Mouse (Mus musculus) heart, embryonic 16.5 days (tissue): ENCODE results near the gene Adcy9. TPM values are rescaled to one million over a fixed set of nuclear protein-coding genes. Genes with fewer than 3 reads are reported as not detected.

Experiments used
- ATAC-seq: fragments of 200-750 bp; cut with Nextera tagmentation; replicated peaks from 2 replicates; pipeline ENCODE4 v1.8.0; 2017; ENCODE audit warnings: moderate number of reproducible peaks; ENCODE audit not compliant: insufficient read depth, low FRiP score; ENCODE audit errors: extremely low read depth
- H3K27ac ChIP-seq: fragments of 300-500 bp; sonication (generic); 2 replicates; pipeline ENCODE4 v1.5.1; 2014; ENCODE audit warnings: mild to moderate bottlenecking, low read length, control low read depth, moderate library complexity
- H3K27me3 ChIP-seq: fragments of 300-500 bp; sonication (generic); 2 replicates; pipeline ENCODE4 v1.6.1; 2014; ENCODE audit warnings: low read length, mixed read lengths; ENCODE audit not compliant: control insufficient read depth, insufficient read depth
- H3K36me3 ChIP-seq: fragments of 300-500 bp; sonication (generic); 2 replicates; pipeline ENCODE4 v1.6.1; 2014; ENCODE audit not compliant: control insufficient read depth, insufficient read depth
- H3K4me1 ChIP-seq: fragments of 300-500 bp; sonication (generic); 2 replicates; pipeline ENCODE4 v1.6.1; 2014; ENCODE audit warnings: low read length, mixed read lengths; ENCODE audit not compliant: control insufficient read depth, insufficient read depth
- H3K4me2 ChIP-seq: fragments of 300-500 bp; sonication (generic); 2 replicates; pipeline ENCODE4 v1.6.1; 2014; ENCODE audit warnings: low read depth, mild to moderate bottlenecking, control low read depth, low read length
- H3K4me3 ChIP-seq: fragments of 300-500 bp; sonication (generic); 2 replicates; pipeline ENCODE4 v1.5.1; 2014; ENCODE audit warnings: mild to moderate bottlenecking, control low read depth, low read length
- H3K9ac ChIP-seq: fragments of 300-500 bp; sonication (generic); 2 replicates; pipeline ENCODE4 v1.6.1; 2014; ENCODE audit warnings: low read length, control low read depth
- H3K9me3 ChIP-seq: fragments of 300-500 bp; sonication (generic); replicated peaks from 2 replicates; pipeline ENCODE4 v1.6.1; 2016; ENCODE audit warnings: low read length; ENCODE audit not compliant: control insufficient read depth
- WGBS: fragments of 180-500 bp; shearing (Covaris S2); extraction: QIAGEN DNeasy Blood & Tissue Kit; methylation state at CpG from one replicate; pipeline ENCODE4 v1.1.7; 2014; 5-methylcytosine and 5-hydroxymethylcytosine counted together
- polyA plus RNA-seq: library from polyadenylated mRNA; unstranded; fragments of >200 nt; fragmentation: Nextera tagmentation; extraction: Ambion mirVana; gene quantifications from 2 replicates; pipeline ENCODE4 v1.2.1, GENCODE M21; 2015

Adcy9 gene
- polyA plus RNA-seq, 1 experiment from 2014 or later: 1.1 TPM

DNA sequence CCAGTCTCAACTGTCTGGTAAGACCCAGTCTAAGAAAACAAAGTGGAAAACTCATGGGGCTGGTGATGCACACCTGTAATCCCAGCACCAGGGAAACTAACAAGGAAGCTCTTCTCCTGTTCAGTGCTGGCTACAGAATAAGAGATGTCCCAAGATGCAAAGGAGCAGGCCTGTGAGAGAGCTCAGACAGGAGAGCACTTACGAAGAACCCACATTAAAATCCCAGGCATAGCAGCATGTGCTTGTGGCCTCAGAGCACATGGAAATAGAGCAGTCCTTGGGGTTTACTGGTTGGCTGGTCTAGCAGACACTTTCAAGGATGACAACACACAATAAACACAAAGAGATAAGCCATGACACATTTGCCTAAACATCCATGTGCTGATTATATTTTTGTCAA is 41.5 kb downstream of the Adcy9 start:
- no peaks in the 10 kb centered on the region for H3K36me3 ChIP-seq

DNA sequence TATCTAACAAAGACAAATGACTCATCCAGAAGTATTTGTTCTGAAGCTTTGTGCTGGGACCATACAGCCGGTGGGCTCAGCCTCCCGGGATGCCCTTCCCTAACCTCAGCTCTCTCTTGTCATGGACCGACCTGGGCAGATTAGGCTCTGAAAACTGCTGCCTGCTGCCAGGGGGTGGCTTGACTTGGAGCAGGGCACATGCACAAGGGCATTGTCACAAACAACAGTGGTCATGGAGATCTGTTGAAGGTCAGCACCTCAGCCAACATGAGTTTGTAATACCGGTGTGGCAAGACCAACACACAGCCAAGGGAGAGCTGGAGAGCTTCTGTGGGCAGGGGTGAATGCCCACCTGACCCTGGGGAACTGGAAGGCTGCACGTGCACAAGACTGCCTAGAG is 42.7 kb downstream of the Adcy9 start:
- H3K4me2 ChIP-seq: no peak overlapping the region
- peaks cover 11% of the 10 kb centered on the region; the same call in 1 of the 2 replicates for H3K4me1 ChIP-seq
- WGBS: 62% methylated on average over 5 of the region's 5 CpGs

More for the DNA sequence above, 41.5 kb downstream of the Adcy9 start:
- Histone ChIP-seq H3K9me3 (no peaks in the 10 kb centered on the region), H3K27me3 (no peaks in the 10 kb centered on the region), H3K4me2 (no peak overlapping the region), H3K4me1 (peaks cover 14% of the 10 kb centered on the region; the same call in 1 of the 2 replicates), H3K4me3 (no peak overlapping the region), H3K9ac (no peak overlapping the region), H3K27ac (no peak overlapping the region)
- ATAC-seq: no peak
- 83% methylated on average over 1 of the region's 1 CpGs for WGBS

DNA sequence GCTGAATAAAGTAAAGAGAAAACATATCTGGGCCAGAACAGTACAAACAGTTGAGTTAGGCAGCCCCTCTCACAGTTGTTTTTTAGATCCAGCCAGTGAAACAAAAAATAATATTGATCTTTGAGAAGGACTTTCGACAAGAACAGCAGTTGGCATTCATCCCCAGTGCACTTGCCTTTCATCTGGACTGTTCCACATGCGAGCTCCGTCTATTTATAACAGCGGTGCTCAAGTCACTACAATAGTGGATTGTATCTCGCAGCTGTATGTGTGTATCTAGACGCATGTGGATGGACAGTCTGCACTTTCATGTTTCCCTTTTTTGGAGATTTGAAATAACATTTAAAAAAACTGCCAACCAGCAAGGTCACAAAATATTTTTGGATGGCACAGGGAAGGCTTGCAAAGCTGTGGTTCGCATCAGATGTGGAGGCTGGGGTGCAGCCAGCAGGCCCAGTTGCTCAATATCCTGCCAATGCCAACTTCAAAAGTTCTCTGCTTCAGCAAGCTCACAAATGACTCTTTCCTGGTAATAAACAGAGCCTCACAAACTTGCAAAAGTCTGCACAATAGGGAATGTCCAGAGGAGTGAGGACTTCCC is 45.4 kb downstream of the Adcy9 start:
- no peak overlapping the region for H3K4me3 ChIP-seq
- no peaks in the 10 kb centered on the region for H3K27me3 ChIP-seq
- H3K4me1 ChIP-seq: peaks cover 13% of the 10 kb centered on the region
- H3K36me3 ChIP-seq: no peaks in the 10 kb centered on the region
- ATAC-seq: no peak
- H3K27ac ChIP-seq: peak overlapping the region; percentile 22; the same call in 1 of the 2 replicates
- no peak overlapping the region for H3K4me2 ChIP-seq
- no peaks in the 10 kb centered on the region for H3K9me3 ChIP-seq
- WGBS: 31% methylated on average over 7 of the region's 7 CpGs
- no peak overlapping the region for H3K9ac ChIP-seq

More for the DNA sequence above, 42.7 kb downstream of the Adcy9 start:
- Histone ChIP-seq H3K4me3 (no peak overlapping the region), H3K27ac (no peak overlapping the region), H3K9ac (no peak overlapping the region), H3K27me3 (no peaks in the 10 kb centered on the region), H3K36me3 (no peaks in the 10 kb centered on the region), H3K9me3 (no peaks in the 10 kb centered on the region)
- no peak for ATAC-seq

DNA sequence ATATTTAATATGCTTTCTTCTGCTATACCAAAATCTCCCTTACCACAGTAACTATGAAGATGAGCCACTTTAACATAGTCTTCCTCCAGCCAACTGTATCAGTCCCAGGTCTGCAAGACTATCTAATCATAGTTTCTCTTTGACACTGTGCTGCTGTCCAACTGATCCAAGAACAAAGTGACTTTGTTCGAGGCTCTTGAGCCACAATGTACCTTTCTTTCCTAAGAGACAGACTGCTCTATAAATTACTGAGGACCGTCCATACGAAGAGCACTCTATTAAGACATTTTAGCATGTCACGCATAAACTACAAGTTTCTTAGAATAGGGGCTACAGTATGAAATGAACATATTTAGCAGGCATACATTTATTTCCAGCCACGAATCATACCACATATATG is 46.0 kb downstream of the Adcy9 start:
- Histone ChIP-seq H3K27me3 (no peaks in the 10 kb centered on the region), H3K4me3 (no peak overlapping the region), H3K27ac (no peak overlapping the region), H3K36me3 (no peaks in the 10 kb centered on the region), H3K9ac (no peak overlapping the region), H3K4me1 (peaks cover 15% of the 10 kb centered on the region), H3K9me3 (no peaks in the 10 kb centered on the region), H3K4me2 (no peak overlapping the region)
- WGBS: 61% methylated on average over 5 of the region's 5 CpGs
- no peak for ATAC-seq

DNA sequence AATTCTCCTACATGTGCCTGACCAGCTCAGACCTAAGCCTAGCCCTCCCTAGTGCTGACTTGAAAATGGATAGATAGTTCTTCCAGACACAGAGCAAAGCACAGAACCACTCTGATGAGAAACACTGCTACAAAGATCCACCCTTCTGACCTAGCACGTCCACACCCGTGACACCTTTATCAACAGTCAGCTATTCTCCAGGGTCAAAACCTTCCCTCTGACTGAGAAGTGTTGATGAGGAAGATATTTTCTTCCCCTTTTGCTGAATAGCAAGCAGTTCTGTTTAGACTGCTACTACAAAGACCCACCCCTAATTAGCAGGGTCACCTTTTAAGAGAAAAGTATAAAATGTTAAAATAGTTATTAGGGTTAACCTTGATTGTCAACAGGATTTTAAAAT is 49.3 kb downstream of the Adcy9 start:
- H3K27me3 ChIP-seq: no peaks in the 10 kb centered on the region
- H3K9me3 ChIP-seq: no peaks in the 10 kb centered on the region
- H3K9ac ChIP-seq: no peak overlapping the region
- WGBS: 43% methylated on average over 2 of the region's 2 CpGs
- H3K4me1 ChIP-seq: peaks cover 23% of the 10 kb centered on the region
- no peak overlapping the region for H3K27ac ChIP-seq
- no peak overlapping the region for H3K4me2 ChIP-seq
- H3K4me3 ChIP-seq: no peak overlapping the region
- no peak for ATAC-seq
- H3K36me3 ChIP-seq: no peaks in the 10 kb centered on the region

DNA sequence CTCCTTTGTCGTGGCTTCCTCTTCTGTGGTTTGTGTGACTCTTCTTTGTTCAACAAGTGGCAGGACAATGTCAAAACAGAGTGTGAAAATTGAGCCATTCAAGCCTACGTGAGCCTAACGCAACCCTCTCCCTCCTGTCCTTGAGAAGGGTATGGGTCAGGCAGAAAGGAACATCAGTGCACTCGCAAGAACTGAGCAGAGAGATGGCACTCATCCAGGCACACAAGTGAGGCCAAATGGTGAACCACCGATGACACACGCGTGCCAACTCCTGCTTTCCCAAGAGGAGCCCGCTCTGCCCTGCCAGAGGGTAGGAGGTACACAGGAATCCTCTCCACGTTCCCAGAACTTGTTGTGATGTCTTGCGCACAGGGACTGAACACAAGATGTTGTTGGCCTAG is 50.2 kb downstream of the Adcy9 start:
- Histone ChIP-seq H3K4me1 (peaks cover 22% of the 10 kb centered on the region), H3K27me3 (no peaks in the 10 kb centered on the region), H3K36me3 (no peaks in the 10 kb centered on the region), H3K27ac (peak overlapping the region; percentile 11; the same call in 1 of the 2 replicates), H3K4me2 (no peak overlapping the region), H3K9ac (no peak overlapping the region), H3K4me3 (no peak overlapping the region), H3K9me3 (no peaks in the 10 kb centered on the region)
- ATAC-seq: peak; percentile 52; the same call in 1 of the 2 replicates
- WGBS: 53% methylated on average over 10 of the region's 10 CpGs

DNA sequence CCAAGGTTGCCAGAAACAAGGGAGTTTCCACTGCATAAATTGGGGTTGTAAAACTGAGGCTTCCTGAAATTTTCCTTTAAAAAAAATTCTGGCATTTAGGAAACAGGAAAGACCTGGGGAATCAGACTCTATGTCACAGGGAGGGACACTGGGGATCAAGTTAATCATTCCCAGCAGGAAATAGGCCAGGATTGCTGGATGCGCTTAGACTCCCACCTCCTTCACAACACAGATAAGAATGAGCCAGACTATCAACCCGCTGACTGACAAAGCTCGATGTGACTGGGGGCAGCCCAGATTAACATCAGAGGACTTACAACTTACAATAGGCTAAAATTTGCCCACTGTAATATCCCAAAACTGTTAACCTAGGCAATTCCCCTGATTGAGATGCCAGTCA is 52.4 kb downstream of the Adcy9 start:
- WGBS: 20% methylated on average over 3 of the region's 3 CpGs
- Histone ChIP-seq H3K36me3 (no peaks in the 10 kb centered on the region), H3K27me3 (no peaks in the 10 kb centered on the region), H3K27ac (no peak overlapping the region), H3K9ac (no peak overlapping the region), H3K4me3 (no peak overlapping the region), H3K9me3 (no peaks in the 10 kb centered on the region), H3K4me1 (peaks cover 19% of the 10 kb centered on the region), H3K4me2 (no peak overlapping the region)
- ATAC-seq: no peak

DNA sequence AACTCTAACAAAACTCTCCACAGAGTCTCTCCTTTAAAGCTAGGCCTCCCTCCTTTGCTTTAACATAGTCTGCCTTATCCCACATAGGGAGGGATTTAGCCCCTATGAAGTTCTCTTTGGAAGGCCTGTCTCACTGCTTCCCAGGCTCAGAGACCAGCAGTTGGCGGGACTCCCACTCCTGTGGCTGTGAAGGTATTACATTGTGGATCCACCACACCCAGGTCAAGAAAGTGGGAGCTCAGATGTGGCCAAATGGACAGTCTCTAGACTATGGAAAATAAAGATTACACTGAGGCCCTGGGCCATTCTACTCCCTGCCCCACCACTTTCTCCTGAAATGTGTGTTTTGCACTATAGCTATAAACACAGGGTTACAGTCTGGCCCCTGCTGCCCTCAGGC is 53.0 kb downstream of the Adcy9 start:
- no peak overlapping the region for H3K4me3 ChIP-seq
- H3K4me1 ChIP-seq: peaks cover 19% of the 10 kb centered on the region
- H3K27ac ChIP-seq: no peak overlapping the region
- no peaks in the 10 kb centered on the region for H3K27me3 ChIP-seq
- H3K9ac ChIP-seq: no peak overlapping the region
- no peak for ATAC-seq
- H3K36me3 ChIP-seq: no peaks in the 10 kb centered on the region
- H3K4me2 ChIP-seq: no peak overlapping the region
- WGBS: 77% methylated on average over 1 of the region's 1 CpGs
- no peaks in the 10 kb centered on the region for H3K9me3 ChIP-seq

DNA sequence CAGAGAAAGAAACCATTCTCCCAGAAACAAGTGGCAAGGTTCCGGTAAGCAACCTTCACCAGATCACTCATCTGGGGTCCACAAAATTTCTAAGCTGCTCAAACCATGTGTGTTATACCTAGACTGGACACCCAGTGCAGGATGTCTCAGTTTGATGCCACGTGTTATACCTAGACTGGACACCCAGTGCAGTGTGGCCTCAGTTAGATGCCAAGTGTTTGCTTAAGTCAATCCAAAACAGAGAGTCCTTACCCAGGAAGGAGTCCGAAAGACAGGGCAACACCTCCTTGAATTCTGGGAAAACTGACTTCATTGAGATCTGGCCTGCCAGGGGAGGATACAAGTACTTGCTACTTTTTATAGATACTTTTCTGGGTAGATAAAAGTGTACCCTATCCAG is 53.6 kb downstream of the Adcy9 start:
- no peak overlapping the region for H3K4me2 ChIP-seq
- H3K4me1 ChIP-seq: peaks cover 19% of the 10 kb centered on the region
- H3K9me3 ChIP-seq: no peaks in the 10 kb centered on the region
- no peak overlapping the region for H3K9ac ChIP-seq
- no peak overlapping the region for H3K4me3 ChIP-seq
- WGBS: 89% methylated on average over 3 of the region's 3 CpGs
- no peaks in the 10 kb centered on the region for H3K36me3 ChIP-seq
- no peak for ATAC-seq
- H3K27ac ChIP-seq: no peak overlapping the region
- no peaks in the 10 kb centered on the region for H3K27me3 ChIP-seq
